Mouse (Mus musculus) myocyte (in vitro differentiated cells): ENCODE data around the gene Sco2.

Source experiments
- CEBPB ChIP-seq: IDR thresholded peaks from 2 replicates; pipeline ENCODE4 v1.6.1; 2011; ENCODE audit warnings: mild to moderate bottlenecking, moderate library complexity; ENCODE audit not compliant: poor library complexity, insufficient read depth, severe bottlenecking
- E2F4 ChIP-seq: IDR thresholded peaks from one replicate; pipeline ENCODE4 v1.6.1; 2011; ENCODE audit warnings: mild to moderate bottlenecking, control low read depth, moderate library complexity; ENCODE audit not compliant: insufficient read depth
- MAX ChIP-seq: IDR thresholded peaks from one replicate; pipeline ENCODE4 v1.6.1; 2011; ENCODE audit warnings: low read depth, mild to moderate bottlenecking, control low read depth
- MYOD1 ChIP-seq, 3 experiments: IDR thresholded peaks; one replicate each; pipeline ENCODE4 v1.6.1; 2011; ENCODE audit warnings: control low read depth in 2 of 3, low read depth in 2 of 3, mild to moderate bottlenecking in 2 of 3, moderate library complexity in 1 of 3; ENCODE audit not compliant: insufficient read length in 2 of 3, control insufficient read depth in 1 of 3
- MYOG ChIP-seq, 3 experiments: IDR thresholded peaks; one replicate each; pipeline ENCODE4 v1.6.1; 2011; ENCODE audit warnings: control low read depth in 2 of 3, low read depth in 2 of 3, mild to moderate bottlenecking in 2 of 3; ENCODE audit not compliant: insufficient read length in 2 of 3, control insufficient read depth in 1 of 3, insufficient read depth in 1 of 3
- POLR2A ChIP-seq: IDR thresholded peaks from one replicate; pipeline ENCODE4 v1.6.1; 2011; ENCODE audit warnings: low read depth, mild to moderate bottlenecking, control low read depth, moderate library complexity; ENCODE audit not compliant: insufficient read length
- POLR2AphosphoS2 ChIP-seq: IDR thresholded peaks from one replicate; pipeline ENCODE4 v1.6.1; 2011; ENCODE audit warnings: low read depth, control low read depth; ENCODE audit not compliant: insufficient read length
- REST ChIP-seq: IDR thresholded peaks from one replicate; pipeline ENCODE4 v1.6.1; 2011; ENCODE audit warnings: mild to moderate bottlenecking, control low read depth, moderate library complexity; ENCODE audit not compliant: insufficient read depth, insufficient read length
- TCF12 ChIP-seq: IDR thresholded peaks from one replicate; pipeline ENCODE4 v1.6.1; 2011; ENCODE audit warnings: mild to moderate bottlenecking, control low read depth; ENCODE audit not compliant: poor library complexity, insufficient read depth, severe bottlenecking
- USF1 ChIP-seq: IDR thresholded peaks from one replicate; pipeline ENCODE4 v1.6.1; 2011; ENCODE audit warnings: low read depth, mild to moderate bottlenecking, control low read depth, moderate library complexity

DNA sequence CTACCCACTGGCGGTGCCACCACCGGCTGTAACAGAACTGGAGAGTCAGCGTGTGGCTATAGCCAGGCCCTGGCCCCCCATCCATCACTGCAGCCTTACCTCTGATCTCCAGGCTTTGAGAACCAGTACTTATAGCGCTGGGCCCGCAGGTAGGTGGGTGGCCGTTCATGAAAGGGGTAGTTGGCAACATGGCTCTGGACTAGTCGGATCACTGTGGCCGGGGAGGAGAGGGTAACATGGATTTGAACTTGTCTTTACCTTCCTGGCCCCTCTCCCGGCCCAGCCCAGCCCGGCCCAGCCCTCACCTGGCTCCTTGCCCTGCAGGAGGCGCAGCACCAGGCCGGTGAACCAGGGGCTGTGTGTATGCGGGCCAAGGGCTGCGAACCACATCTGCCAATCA is 21.6 kb downstream of the Sco2 start:
- TF ChIP-seq MYOG (IDR thresholded peaks at IDR 0.05; ENCODE audit: control insufficient read depth in 1 of 3, insufficient read depth in 1 of 3, insufficient read length in 2 of 3, low read depth in 2 of 3) (no peak), POLR2A (no peak), CEBPB (no peak), TCF12 (no peak), MAX (no peak), REST (no peak), MYOD1 (IDR thresholded peaks at IDR 0.05; ENCODE audit: control insufficient read depth in 1 of 3, insufficient read length in 2 of 3, low read depth in 2 of 3) (no peak), USF1 (no peak), POLR2AphosphoS2 (no peak), E2F4 (no peak)
